Mouse (Mus musculus): ENCODE measurements at regions not wholly inside any gene's neighbourhood (a gene's known extent, or its start where the extent isn't known, plus 50 kb on each side); places are given as distances from the start of the nearest gene placed in this dataset.

DNA sequence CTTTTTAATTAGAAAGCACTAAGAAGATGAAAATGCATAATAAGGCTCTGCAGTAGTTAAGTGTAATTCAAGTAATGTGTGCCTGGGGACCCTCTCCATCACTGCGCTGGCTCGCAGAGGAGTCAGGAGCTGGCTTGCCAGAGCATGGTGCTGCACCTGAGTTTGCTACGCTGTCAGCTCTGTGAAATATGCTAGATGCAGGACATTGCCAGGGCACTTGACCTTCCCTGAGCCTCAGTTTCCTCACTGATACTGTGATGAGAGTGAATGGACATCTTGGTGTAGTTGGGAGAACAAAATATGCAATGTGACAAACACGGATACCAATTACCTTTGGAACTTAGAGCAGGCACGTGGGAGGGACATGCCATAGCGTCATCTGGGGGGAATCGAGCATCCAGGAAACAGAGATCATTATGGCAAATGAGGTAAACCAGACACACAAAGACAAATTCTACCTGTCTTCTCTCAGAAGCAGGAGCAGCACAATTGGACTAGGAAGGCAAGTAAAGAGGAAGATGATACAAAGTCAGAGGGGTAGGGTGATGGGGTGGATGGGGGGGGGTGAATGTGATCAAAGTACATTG is 133.6 kb upstream of the Slco3a1 start:
- DNase-seq (ENCODE audit: low spot score) = no peak

DNA sequence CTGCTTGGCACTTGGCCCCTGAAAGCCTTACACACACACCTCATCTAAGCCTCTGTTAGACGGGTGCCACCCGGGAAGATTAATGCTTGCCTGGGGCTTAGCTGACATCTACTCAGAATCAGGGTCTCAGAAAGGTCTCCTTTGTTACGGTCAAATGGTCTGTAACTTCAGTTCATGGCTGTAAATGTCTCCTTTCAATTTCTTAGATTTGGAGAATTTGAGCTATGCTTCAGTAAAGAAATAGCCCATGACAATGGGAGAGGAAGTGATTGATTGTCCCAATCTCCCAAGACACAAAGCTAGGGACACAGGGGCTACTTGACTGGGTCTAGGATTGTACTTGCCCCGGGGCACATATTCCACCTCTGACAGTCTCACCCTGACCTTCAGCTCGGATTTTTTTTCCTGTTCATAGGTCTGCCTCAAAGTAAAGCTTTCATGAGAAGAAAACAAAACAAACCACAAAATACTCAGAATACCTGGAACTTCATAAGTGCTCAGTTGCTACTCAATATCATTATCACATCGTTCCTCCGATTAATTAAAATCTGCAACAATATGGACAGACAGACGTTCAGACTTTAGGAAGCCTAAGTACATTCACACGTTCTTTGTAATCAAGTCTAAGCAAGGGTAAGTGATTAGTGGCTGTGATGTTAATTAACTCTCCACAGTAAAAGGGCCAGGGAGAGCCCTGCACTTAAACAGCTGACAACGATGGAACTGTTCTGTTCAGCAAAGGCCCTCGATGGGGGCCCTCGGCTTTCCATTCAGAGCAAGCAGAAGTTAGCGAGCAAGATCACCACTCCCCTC is 132.9 kb upstream of the Slco3a1 start:
- no peak for DNase-seq (ENCODE audit: low spot score)

DNA sequence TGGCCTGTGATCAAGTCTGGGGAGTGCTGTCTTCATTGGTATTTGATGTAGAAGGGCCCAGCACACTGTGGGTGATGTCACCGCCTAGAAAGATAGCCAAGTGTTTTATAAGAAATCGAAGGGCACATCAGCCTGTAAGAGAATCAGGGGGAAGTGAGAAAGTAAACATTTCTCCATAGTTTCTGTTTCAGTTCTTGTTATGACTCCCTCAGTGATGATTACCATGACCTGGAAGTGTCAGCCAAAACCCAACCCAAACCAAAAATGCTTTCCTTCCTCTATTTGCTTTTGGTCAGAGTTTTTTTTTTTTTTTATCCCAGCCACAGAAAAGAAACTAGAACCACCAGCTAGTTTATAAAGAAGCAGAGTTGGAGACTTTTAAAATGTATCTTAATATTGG is 129.4 kb upstream of the Slco3a1 start:
- DNase-seq (ENCODE audit: low spot score) = no peak

DNA sequence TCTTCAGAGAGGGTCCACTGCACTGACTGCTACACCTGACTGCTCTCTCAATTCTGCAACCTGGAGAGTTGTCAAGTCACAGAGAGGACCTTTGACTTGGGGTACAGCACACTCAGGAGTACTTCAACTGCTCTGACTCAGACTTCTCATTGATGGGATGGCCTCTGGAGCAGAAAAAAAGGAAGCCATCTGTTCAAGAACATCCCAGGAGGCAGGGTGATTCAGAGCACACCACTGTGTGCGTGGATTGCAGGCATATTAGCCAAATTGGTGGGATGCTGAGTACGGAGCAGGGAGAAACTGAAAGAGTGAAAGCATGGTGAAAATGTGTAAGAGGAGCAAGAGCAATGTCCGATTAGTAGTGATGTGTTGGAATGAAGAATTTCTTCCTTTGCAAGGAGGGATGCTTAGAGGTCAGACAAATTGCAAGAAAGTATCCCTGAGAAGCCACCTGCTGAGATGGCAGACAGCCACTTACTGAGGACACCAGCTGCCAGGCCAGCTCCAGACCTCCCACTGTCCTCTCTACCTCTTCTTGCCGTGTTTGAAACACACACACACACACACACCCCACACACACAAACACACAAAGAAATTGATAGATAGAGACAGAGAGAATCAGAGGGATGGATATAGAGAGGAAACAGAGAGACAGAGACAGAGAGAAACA is 119.2 kb upstream of the Slco3a1 start:
- no peak for DNase-seq (ENCODE audit: low spot score)

DNA sequence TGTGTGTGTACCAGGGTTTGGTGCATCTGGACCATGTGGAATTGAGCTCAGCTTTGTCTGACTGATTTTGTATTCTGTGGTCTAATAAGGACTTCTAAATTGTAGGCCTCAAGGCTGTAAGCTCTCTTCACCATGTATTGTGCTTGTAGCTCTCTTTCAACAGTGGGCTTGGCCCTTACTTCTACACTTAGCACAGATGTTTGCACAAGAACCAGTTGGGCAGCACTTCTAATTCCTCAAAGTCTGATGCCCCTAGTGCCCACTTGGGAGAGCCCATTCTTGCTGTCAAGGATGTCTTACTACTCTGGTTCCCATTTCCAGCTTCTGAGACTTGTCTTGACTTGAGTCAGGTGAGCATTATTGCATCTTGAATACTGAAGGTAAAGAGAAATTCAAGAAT is 114.5 kb upstream of the Slco3a1 start:
- no peak for DNase-seq (ENCODE audit: low spot score)

DNA sequence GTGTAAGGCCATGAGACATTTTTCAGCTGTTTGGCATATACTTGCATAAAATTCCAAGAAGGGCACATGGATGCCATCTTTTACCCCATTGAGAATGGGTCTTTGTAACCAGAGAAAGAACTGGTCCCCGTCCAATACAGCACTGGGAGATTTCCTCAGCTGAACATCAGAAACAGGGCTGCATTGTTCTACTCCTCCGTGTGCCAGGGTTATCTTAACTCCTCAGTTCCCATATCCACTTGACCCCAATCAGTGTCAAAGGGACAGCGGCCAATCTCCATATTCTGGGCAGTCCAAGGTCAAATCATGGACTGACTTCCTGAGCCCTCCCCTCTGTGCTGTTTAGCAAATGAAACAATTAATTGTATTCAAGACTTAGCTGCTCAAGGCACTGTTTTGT is 112.5 kb upstream of the Slco3a1 start:
- no peak for DNase-seq (ENCODE audit: low spot score)

DNA sequence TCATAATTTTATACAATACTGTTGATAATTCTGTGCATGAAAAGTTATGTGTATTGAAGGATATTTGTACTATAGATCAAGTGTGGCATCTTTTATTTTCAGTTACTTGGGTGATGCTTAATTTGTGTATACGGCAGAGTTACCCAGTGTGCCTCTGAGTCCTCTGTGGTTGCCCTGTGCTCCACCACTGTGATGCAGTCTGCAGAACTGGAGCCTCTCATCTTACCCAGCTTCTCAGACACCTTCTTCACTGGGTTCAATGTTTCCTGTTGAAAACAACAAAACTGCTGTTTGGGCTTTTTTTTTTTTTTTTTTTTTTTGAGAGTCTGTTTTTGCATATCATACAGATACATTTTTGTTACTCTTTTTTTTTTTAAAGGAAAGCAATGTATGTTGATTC is 109.2 kb upstream of the Slco3a1 start:
- DNase-seq (ENCODE audit: low spot score) = no peak

DNA sequence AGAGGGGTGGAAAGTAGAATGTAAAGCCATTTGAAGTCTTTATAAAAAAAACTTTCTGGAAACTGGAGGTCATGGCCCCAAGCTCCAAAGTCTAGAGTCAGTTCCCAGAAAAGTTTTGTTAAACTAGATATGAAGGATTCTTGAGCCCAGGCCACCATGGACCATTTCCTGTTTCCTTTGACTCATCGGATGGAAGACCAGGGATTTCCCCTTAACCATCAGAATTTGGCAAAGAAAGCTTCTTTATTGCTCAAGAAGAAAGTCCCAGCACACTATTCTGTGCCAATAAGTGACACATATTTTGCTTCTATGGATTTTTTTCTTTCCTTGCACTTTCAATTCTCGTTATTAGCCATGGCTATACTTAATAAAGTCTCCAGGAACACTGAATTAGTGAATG is 92.7 kb upstream of the Slco3a1 start:
- DNase-seq (ENCODE audit: low spot score) = no peak

DNA sequence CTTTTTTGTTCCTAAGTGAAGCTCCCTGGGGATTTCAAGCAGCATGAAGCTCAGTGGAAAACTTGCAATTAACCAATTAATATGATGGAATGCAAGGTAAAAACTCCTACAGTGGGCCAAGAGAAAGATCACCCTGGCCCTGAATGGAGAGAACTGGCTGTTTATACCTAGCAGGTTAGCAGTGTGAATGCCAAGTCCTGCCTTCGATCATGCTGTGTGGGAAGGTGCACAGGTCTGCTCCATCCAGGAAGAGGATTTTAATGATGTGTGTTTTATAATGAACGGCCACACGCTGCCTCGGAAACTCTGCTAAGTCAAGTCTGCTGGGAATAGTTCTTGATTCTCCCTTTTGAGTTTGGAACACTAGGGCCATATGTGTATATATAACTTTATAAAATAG is 85.6 kb upstream of the Slco3a1 start:
- no peak for DNase-seq (ENCODE audit: low spot score)

DNA sequence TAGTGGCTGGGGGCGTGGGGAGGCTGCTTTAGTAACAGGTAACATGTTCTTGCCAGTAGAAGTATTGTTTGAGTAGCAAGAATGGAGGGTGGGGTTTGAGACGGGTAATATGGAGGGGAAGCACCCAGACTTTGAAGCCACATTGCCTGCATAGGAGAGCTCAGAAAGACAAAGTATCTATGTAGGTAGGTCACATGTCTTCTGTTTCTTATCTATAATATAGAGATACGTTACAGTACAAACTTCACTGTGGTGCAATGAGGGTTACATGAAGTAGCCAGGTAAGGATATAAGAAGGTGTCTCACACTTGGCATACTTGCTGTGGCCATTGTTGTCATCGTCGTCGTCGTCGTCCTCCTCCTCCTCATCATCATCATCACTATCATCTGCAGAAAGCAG is 77.6 kb upstream of the Slco3a1 start:
- no peak for DNase-seq (ENCODE audit: low spot score)

DNA sequence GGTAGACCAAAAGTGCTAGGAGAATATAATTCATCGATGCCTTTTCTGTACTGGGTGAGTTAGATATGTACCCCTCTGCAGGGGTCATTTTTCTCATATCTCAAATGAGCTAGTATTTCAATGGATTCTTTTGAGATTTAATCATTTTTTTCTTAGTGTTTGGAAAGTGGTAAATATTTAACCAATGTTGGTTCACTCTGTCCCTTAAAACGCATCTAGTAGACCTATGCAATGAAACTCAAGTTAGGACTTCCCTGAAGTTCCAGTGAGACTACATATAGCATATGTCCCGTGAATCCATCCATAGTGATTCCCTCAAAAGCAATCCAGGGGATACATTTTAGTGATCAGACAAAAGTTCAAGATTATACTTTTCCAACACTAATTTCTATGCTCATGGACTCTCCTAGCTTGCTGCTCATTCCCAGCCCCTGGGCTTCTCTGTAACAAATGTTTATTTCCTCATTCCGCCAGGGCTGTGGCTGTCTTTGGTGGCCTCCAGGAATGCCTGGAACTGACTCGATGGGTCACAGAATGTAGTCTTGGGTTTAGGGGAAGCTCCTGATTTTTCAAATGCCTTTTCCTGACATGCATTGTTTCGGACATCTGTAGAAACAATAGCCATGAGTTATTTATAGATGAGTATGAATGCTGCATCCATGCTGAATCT is 74.4 kb upstream of the Slco3a1 start:
- DNase-seq (ENCODE audit: low spot score) = no peak

Data from spleen, adult 12 weeks (tissue).